Mouse (Mus musculus) embryonic fibroblast, embryonic 13.5 days (primary cell): ENCODE data around the gene Coq8a.

Experiments used
- CTCF ChIP-seq: IDR thresholded peaks from 2 replicates; pipeline ENCODE4 v1.5.1; 2011; ENCODE audit warnings: mild to moderate bottlenecking, control low read depth, low read length, moderate library complexity, borderline replicate concordance; ENCODE audit not compliant: insufficient read depth
- POLR2A ChIP-seq: IDR thresholded peaks from 2 replicates; pipeline ENCODE4 v1.6.1; 2011; ENCODE audit warnings: low read depth, mild to moderate bottlenecking, control low read depth, low read length, moderate library complexity

DNA sequence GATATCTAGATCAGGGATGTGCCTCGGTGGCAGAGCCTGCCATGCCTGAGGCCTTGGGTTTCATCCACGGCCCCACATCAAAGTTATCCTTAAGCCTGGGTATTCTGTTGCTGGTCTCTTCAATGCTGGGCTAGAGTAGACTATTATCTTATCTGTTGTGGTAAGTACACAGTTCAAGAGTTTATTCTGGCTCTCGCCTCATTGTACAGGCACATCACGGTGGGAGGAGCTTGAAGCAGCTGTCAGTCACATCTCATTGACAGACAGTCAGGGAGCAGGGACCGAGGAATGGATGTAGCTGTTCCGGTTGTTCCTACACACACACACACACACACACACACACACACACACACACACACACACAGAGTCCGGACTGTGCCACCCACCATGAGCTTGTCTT is 48.5 kb upstream of the Coq8a start:
- no peak for TF ChIP-seq POLR2A
- TF ChIP-seq CTCF, result no peak
